Mouse (Mus musculus) midbrain, embryonic 15.5 days (tissue): ENCODE data around the gene Rsbn1l. TPM values are rescaled to one million over a fixed set of nuclear protein-coding genes. Genes with fewer than 3 reads are reported as not detected.

Experiments
- ATAC-seq: fragments of 200-750 bp; cut with Nextera tagmentation; replicated peaks from 2 replicates; pipeline ENCODE4 v1.8.0; 2017; ENCODE audit warnings: moderate TSS enrichment
- H3K27ac ChIP-seq: fragments of 300-500 bp; sonication (generic); 2 replicates; pipeline ENCODE4 v1.5.1; 2015; ENCODE audit warnings: mild to moderate bottlenecking, inconsistent platforms
- H3K27me3 ChIP-seq: fragments of 300-500 bp; sonication (generic); replicated peaks from 2 replicates; pipeline ENCODE4 v1.6.1; 2015; ENCODE audit warnings: inconsistent platforms
- H3K36me3 ChIP-seq: fragments of 300-500 bp; sonication (generic); replicated peaks from 2 replicates; pipeline ENCODE4 v1.6.1; 2015; ENCODE audit warnings: inconsistent platforms
- H3K4me1 ChIP-seq: fragments of 300-500 bp; sonication (generic); 2 replicates; pipeline ENCODE4 v1.6.1; 2015; ENCODE audit warnings: inconsistent platforms
- H3K4me2 ChIP-seq: fragments of 300-500 bp; sonication (generic); 2 replicates; pipeline ENCODE4 v1.6.1; 2015; ENCODE audit warnings: inconsistent platforms, mild to moderate bottlenecking, moderate library complexity
- H3K4me3 ChIP-seq: fragments of 300-500 bp; sonication (generic); 2 replicates; pipeline ENCODE4 v1.5.1; 2015; ENCODE audit warnings: mild to moderate bottlenecking, inconsistent platforms
- H3K9ac ChIP-seq: fragments of 300-500 bp; sonication (generic); 2 replicates; pipeline ENCODE4 v1.6.1; 2015; ENCODE audit warnings: mild to moderate bottlenecking, inconsistent platforms
- H3K9me3 ChIP-seq: fragments of 300-500 bp; sonication (generic); 2 replicates; pipeline ENCODE4 v1.6.1; 2016; ENCODE audit warnings: inconsistent platforms
- WGBS: fragments of 180-500 bp; shearing (Covaris S2); methylation state at CpG from one replicate; pipeline ENCODE4 v1.1.7; 2015; ENCODE audit warnings: mixed read lengths; 5-methylcytosine and 5-hydroxymethylcytosine counted together
- polyA plus RNA-seq: library from polyadenylated mRNA; unstranded; fragments of >200 nt; fragmentation: Nextera tagmentation; extraction: Ambion mirVana; gene quantifications from 2 replicates; pipeline ENCODE4 v1.2.1, GENCODE M21; 2015

Gene Rsbn1l
- polyA plus RNA-seq, 1 experiment from 2014 or later = 4.6 TPM

DNA sequence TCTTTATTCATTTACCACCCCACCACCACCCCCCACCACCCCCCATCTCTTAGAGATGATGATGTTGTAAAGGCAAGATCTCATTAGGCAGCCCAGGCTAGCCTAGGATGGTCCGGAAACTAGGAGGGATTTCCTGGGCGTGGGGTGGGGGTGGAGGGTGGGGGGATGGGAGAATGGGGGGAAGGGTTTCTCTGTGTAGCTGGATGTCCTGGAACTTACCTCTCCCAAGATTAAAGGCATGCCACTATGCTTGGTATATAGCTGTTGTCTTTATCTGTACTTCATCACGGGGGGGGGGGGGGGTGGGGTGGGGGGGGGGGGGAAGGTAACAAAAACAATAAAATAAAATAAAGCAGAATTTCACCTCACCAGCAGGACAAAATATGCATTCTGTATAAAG, 112.8 kb downstream of the Rsbn1l start:
- ATAC-seq = no peak
- Histone ChIP-seq H3K9me3 (no peaks in the 10 kb centered on the region), H3K36me3 (no peaks in the 10 kb centered on the region), H3K4me1 (no peaks in the 10 kb centered on the region), H3K4me3 (no peak overlapping the region), H3K9ac (no peak overlapping the region), H3K27ac (no peak overlapping the region), H3K4me2 (no peak overlapping the region), H3K27me3 (no peaks in the 10 kb centered on the region)
- WGBS = 65% methylated on average over 2 of the region's 3 CpGs

Other genes starting within 250 kb of the Rsbn1l start
- gene Phtf2, start 74.3 kb downstream of the Rsbn1l start, polyA plus RNA-seq = 26.5 and 27.0 TPM in 2 replicates
- 59.6 and 60.8 TPM in 2 replicates for gene Tmem60, start 74.2 kb downstream of the Rsbn1l start, polyA plus RNA-seq
- 22.8 and 25.7 TPM in 2 replicates for gene Ptpn12, start 99.5 kb upstream of the Rsbn1l start, polyA plus RNA-seq
- gene Gsap, start 229.9 kb upstream of the Rsbn1l start, polyA plus RNA-seq = 8.5 and 10.7 TPM in 2 replicates